Mouse (Mus musculus) hindbrain, embryonic 10.5 days (tissue): ENCODE data around the gene Amfr. TPM values are rescaled to one million over a fixed set of nuclear protein-coding genes. Genes with fewer than 3 reads are reported as not detected.
A peak's percentile ranks its signal among the peaks of the same experiment; 100 is the strongest.
"Not testable (repeated sequence)": the region's sequence is repeated elsewhere in the genome, so short reads cannot be mapped to it uniquely, and the experiment has no call there.

Experiments used
- DNase-seq: peaks from one replicate; pipeline ENCODE4 v3.0.0-alpha.2; 2017; ENCODE audit warnings: low spot score
- H3K27ac ChIP-seq: fragments of 300-500 bp; sonication (generic); 2 replicates; pipeline ENCODE4 v1.5.1; 2016; ENCODE audit warnings: mild to moderate bottlenecking, moderate library complexity
- H3K27me3 ChIP-seq: fragments of 300-500 bp; sonication (generic); 2 replicates; pipeline ENCODE4 v1.6.1; 2016; ENCODE audit warnings: mild to moderate bottlenecking; ENCODE audit not compliant: poor library complexity, insufficient read depth, severe bottlenecking
- H3K36me3 ChIP-seq: fragments of 300-500 bp; sonication (generic); 2 replicates; pipeline ENCODE4 v1.6.1; 2016; ENCODE audit warnings: mild to moderate bottlenecking, moderate library complexity
- H3K4me1 ChIP-seq: fragments of 300-500 bp; sonication (generic); replicated peaks from 2 replicates; pipeline ENCODE4 v1.6.1; 2016; ENCODE audit warnings: mild to moderate bottlenecking
- H3K4me3 ChIP-seq: fragments of 300-500 bp; sonication (generic); 2 replicates; pipeline ENCODE4 v1.5.1; 2016; ENCODE audit warnings: mild to moderate bottlenecking, moderate library complexity
- H3K9me3 ChIP-seq: fragments of 300-500 bp; sonication (generic); 2 replicates; pipeline ENCODE4 v1.6.1; 2016; ENCODE audit warnings: mild to moderate bottlenecking, moderate library complexity
- WGBS: fragments of 180-500 bp; shearing (Covaris S2); methylation state at CpG from one replicate; pipeline ENCODE4 v1.1.7; 2016; 5-methylcytosine and 5-hydroxymethylcytosine counted together
- polyA plus RNA-seq: library from polyadenylated mRNA; unstranded; fragments of >200 nt; fragmentation: Nextera tagmentation; extraction: Ambion mirVana; gene quantifications from 2 replicates; pipeline ENCODE4 v1.2.1, GENCODE M21; 2016

Gene Amfr
- 41.4 and 48.4 TPM in 2 replicates for polyA plus RNA-seq

DNA sequence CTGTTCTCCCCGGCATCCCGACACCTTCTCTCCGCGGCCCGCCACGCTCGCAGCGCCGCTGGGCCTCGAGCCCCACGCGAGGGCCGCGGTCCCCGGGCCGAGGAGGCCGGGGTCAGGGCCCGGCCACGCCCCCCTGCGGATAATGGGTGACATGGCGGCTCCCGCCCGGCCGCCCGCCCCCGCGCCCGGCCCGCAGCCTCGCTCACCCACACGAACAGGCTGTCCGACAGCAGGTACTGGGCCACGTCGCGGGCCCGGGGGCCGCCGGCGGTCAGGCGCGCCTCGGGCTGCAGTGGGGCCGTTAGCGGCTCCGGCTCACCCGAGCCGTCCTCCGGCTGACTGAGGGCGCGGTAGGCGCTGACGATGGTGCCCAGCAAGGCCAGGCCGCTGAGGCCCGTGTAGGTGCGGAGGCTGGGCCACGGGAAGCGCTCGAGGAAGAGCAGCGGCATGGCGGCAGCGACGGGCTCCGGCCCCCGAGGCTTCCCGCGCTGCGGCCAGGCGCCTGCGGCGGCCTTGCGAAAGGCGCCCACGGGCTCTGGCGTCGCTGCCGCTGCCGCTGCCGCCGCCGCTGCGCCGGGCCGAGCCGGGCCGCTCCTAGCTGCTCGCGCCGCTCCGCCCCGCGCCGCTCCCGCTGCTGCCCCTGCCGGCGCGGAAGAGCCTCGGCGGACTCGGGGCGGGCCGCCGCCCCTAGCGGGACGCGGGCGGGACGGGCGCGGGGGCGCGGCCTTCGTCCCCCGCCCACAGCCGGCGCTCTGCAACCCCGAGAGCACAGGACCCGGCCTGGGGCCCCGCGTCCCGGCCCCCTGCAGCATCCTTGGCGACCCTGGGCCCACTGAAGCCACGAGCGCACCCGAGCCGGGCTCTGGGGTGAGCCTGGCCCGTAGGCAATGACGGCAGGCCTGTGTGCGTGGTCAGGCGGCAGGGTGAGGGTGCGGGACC, at the start of gene Amfr:
Amfr (minus strand) TSS at position 830 of the 939 bp plus-strand sequence.
- peak within 1 kb of the TSS; percentile 98 for H3K27ac ChIP-seq
- H3K4me3 ChIP-seq: peak within 1 kb of the TSS; percentile 93
- H3K4me1 ChIP-seq: peaks cover 39% of the 10 kb centered on the region
- under 1% methylated on average over 130 of the region's 130 CpGs for WGBS
- H3K36me3 ChIP-seq: peaks cover 12% of the 10 kb centered on the region
- DNase-seq: peak; percentile 80
- no peaks in the 10 kb centered on the region for H3K27me3 ChIP-seq
- H3K9me3 ChIP-seq: no peaks in the 10 kb centered on the region

DNA sequence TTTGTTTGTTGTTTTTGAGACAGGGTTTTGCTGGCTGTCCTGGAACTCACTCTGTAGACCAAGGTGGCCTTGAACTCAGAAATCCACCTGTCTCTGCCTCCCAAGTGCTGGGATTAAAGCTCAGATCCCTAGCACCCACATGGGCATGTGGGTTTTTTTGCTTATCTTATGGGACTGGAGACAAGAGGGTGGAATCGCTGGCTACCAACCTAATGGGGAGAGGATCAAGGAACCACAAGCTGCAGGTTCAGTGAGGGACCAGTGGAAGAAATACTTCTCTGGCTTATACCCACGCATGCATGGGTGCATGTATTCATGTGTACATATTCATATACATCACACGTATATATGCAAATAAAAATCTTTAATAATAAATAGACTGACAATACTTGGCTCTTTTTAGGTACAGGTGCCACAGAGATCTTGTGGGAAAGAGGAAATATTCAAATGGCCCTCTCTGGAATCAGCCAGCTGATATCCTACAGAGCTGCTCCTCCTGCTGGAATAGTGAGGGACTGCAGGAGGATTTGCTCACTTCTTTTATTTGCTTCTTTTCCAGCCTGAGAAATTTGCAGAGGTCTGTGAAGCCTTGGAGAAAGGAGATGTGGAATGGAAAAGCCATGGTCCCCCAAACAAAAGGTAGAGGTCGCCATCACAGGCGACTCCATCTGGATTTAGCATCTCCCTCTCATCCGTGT, 44.7 kb upstream of the Amfr start:
- WGBS: 69% methylated on average over 6 of the region's 6 CpGs
- DNase-seq: peak; percentile 46

DNA sequence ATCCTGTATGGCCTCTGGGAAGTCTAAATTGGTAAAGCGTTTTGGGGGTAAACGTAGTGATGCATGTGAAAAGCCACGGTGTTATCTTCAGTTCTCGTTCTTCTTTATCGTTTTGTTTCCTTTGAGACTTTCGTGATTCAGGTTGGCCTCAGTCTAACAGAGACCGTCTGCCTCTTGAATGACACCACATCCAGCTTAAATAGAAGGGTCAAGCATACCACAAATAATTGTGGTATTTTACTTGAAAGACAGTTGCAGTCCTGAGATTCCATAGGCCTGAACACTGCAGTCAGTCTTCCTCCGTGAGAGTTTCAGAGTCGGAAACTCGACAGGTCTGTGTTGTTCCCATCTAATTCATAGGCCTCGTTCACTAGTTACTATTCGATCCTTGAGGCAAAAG, 40.1 kb upstream of the Amfr start:
- no peak for DNase-seq
- Histone ChIP-seq H3K27ac (no peak overlapping the region), H3K36me3 (peaks cover 53% of the 10 kb centered on the region), H3K4me1 (no peaks in the 10 kb centered on the region), H3K9me3 (no peaks in the 10 kb centered on the region), H3K4me3 (no peak overlapping the region), H3K27me3 (no peaks in the 10 kb centered on the region)
- 89% methylated on average over 12 of the region's 12 CpGs for WGBS

More for the DNA sequence above, 44.7 kb upstream of the Amfr start:
- Histone ChIP-seq H3K4me1 (no peaks in the 10 kb centered on the region), H3K27me3 (no peaks in the 10 kb centered on the region), H3K4me3 (no peak overlapping the region), H3K36me3 (peaks cover 86% of the 10 kb centered on the region), H3K9me3 (peaks cover 3% of the 10 kb centered on the region; the same call in 1 of the 2 replicates), H3K27ac (no peak overlapping the region)

DNA sequence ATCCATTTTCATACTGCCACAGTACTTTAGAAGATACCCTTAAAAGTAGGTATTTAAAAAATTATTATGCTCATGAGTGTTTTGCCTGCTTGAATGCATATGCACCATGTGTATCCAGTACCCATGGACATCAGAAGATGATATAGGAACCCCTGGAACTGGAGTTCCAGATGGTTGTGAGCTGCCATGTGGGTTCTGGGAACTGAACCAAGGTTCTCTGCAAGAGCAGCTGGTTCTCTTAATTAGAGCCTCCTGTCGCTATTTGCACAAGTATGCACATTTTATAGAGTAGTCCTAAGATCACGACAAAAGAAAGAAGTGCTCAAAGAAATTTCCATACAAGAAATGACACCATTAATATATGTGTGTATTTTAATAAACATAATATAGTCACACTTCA, 35.2 kb upstream of the Amfr start:
- no peak overlapping the region for H3K4me3 ChIP-seq
- no peak for DNase-seq
- H3K36me3 ChIP-seq: peaks cover 32% of the 10 kb centered on the region
- no peak overlapping the region for H3K27ac ChIP-seq
- H3K4me1 ChIP-seq: no peaks in the 10 kb centered on the region
- 91% methylated on average over 2 of the region's 2 CpGs for WGBS
- H3K27me3 ChIP-seq: no peaks in the 10 kb centered on the region
- H3K9me3 ChIP-seq: no peaks in the 10 kb centered on the region

DNA sequence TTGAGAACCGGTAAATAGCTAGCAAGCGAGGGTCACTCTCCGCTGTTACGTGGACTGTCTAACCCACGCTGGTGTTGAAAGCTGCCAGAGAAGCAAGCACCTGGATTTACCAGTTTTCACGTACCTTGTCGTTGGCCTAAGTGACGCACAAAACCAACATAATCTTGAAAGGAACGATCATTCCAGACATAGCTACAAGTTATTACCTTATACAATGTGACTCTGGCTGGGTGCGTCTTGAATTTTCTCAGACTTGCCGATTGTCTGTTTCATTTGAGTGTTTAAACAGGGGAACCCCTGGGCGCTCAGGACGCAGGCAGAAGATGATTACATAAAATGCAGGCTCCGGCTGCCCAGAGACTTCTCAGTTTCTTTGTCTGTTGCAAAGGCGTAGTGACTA, 25.2 kb upstream of the Amfr start:
- Histone ChIP-seq H3K27ac (0 out of 2 replicates have a peak overlapping the region, but pooled peaks have one; percentile 88), H3K27me3 (no peaks in the 10 kb centered on the region), H3K9me3 (no peaks in the 10 kb centered on the region), H3K4me3 (peak overlapping the region; percentile 86), H3K36me3 (peaks cover 8% of the 10 kb centered on the region), H3K4me1 (peaks cover 34% of the 10 kb centered on the region)
- 13% methylated on average over 15 of the region's 15 CpGs for WGBS
- DNase-seq: peak; percentile 7

DNA sequence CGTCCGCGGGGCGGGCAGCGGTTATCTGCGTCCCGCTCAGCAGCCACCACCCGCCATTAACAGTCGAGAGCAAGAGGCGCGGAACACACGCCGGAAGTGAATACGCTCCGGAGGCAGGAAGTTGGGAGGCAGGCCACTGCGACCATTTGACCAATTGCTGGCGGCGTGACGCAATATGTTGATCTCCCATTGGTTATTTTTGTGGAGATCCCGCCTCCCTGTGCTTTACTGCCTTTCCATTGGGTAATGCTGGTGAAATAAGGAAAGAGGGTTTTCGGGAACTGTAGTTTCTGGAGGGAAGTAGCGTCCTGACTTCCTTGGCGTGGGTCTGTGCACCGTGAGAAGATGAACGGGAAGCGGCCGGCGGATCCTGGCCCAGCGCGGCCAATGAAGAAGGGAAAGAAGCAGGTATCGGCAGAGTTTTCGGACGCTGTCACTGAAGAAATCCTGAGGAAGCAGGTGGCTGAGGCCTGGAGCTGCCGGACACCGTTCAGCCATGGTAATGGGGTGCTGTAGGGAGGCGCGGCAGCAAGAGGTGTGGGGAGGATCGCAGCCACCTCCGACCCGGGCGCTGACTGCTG, 24.4 kb upstream of the Amfr start, which contains the start of the genes Nudt21 and Ogfod1:
Nudt21 (minus strand) TSS at position 88 of the 581 bp plus-strand sequence.
Ogfod1 (plus strand) TSS at position 255 of the 581 bp plus-strand sequence.
- WGBS: under 1% methylated on average over 41 of the region's 41 CpGs
- Histone ChIP-seq H3K4me3 (peak within 1 kb of the TSS; percentile 86), H3K27ac (peak within 1 kb of the TSS; percentile 88), H3K9me3 (no peaks in the 10 kb centered on the region), H3K27me3 (no peaks in the 10 kb centered on the region), H3K4me1 (peaks cover 34% of the 10 kb centered on the region), H3K36me3 (peaks cover 7% of the 10 kb centered on the region; the same call in 1 of the 2 replicates)
- peak; percentile 96 for DNase-seq

DNA sequence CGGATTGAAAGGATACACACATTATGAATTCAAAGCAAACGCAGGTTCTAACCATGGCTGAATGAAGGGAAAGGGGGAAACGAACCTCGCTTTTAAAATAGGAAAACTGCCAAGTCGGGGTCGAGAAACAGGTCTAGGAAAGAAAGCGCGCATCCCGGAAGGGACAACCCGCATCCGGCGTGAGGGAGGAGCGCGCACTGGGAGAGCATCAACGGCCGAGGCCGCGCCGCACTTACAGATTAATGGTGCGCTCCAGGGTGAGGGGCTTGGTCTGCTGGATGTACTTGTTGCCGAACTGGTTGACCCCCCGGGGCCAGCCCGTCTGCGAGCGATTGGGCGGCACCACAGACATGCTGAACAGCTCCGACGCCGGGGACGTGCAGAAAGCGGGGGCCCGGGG, 23.9 kb upstream of the Amfr start:
- H3K4me1 ChIP-seq: peaks cover 34% of the 10 kb centered on the region
- H3K36me3 ChIP-seq: peaks cover 12% of the 10 kb centered on the region
- not testable (repeated sequence) for H3K9me3 ChIP-seq, H3K27me3 ChIP-seq
- H3K4me3 ChIP-seq: peak overlapping the region; percentile 86
- H3K27ac ChIP-seq: peak overlapping the region; percentile 88
- 0% methylated on average over 31 of the region's 32 CpGs for WGBS
- peak; percentile 79 for DNase-seq

DNA sequence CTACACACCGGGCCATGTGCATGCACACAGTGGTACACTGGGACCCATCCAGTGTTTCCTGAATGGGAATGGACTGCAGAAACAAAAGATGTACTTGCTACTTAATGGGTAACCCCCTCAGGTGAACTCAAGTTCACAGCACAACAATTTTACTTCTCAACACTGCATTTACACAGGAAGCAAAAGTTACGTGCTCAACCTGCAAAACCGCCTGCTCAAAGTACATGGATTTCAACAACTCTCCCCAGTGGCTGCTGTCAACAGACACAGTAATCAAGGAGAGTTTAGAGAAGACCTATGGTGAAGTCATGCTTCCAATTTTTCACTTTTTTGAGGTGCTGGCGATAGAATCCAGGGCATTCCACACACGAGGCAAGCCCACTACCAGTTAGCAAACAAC, 22.6 kb upstream of the Amfr start:
- Histone ChIP-seq H3K9me3 (no peaks in the 10 kb centered on the region), H3K4me3 (peak overlapping the region; percentile 86), H3K27ac (no peak overlapping the region), H3K27me3 (no peaks in the 10 kb centered on the region), H3K4me1 (peaks cover 34% of the 10 kb centered on the region), H3K36me3 (peaks cover 26% of the 10 kb centered on the region)
- 77% methylated on average over 5 of the region's 5 CpGs for WGBS
- DNase-seq: no peak

DNA sequence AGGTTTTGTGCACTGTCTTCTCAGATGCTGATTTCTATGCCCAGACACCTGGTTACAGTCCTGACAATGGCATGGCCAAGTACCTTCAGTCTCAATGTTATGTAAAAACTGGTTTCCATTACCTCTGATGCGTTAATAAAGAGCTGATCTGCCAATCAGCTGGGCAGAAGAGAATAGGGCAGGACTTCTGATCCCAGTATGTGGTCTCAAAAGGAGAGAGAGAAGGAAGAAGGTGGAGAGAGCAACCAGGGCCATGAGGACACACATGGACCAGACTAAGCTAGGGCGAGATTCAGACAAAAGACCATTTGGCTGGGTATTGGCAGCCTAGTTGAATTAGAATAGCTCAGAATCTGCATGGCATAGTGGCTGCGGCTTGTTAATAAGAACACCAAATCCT, 21.0 kb upstream of the Amfr start:
- peaks cover 34% of the 10 kb centered on the region for H3K4me1 ChIP-seq
- H3K9me3 ChIP-seq: no peaks in the 10 kb centered on the region
- no peak overlapping the region for H3K27ac ChIP-seq
- DNase-seq: no peak
- 62% methylated on average over 3 of the region's 3 CpGs for WGBS
- 0 out of 2 replicates have a peak overlapping the region, but pooled peaks have one; percentile 13 for H3K4me3 ChIP-seq
- no peaks in the 10 kb centered on the region for H3K27me3 ChIP-seq
- H3K36me3 ChIP-seq: peaks cover 36% of the 10 kb centered on the region

DNA sequence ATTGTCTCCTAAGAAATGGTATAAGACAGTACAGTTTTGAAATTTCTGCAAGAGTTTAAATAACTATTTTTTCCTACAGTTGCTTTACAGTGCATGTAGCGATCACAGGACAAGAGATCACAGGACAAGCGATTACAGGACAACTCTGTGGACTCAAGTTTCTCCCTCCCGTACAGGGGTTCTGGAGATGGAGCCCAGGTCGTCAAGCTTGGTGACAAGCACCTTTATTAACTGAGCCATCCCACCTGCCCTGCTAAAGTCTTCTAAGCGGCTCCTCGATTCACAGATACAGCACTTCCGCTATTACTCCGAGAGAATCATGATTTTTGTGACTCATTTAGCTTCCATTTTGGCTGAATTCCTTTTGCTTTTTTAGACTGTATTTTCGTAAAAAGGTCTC, 17.1 kb upstream of the Amfr start:
- H3K27me3 ChIP-seq: no peaks in the 10 kb centered on the region
- WGBS: 97% methylated on average over 9 of the region's 9 CpGs
- DNase-seq: no peak
- H3K36me3 ChIP-seq: peaks cover 75% of the 10 kb centered on the region
- H3K27ac ChIP-seq: no peak overlapping the region
- no peak overlapping the region for H3K4me3 ChIP-seq
- peaks cover 13% of the 10 kb centered on the region for H3K4me1 ChIP-seq
- no peaks in the 10 kb centered on the region for H3K9me3 ChIP-seq

DNA sequence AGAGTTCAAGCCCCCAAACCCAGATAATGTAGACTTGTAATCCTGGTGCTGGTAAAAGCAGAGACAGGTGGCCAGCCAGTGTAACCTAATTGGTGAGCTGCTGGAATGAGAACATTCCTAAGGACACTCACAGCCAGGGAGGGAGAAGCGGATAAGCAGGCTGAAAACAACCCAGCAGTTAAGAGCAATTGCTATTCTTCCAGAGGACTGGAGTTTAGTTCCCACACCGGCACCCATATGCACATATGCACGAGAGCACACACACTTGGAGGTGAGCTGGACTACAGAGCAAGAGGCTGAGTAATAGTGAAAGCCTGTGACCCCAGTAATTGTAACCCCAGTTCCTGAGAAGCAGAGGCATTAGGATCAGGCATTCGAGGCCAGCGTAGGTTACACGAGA, 11.3 kb upstream of the Amfr start:
- no peaks in the 10 kb centered on the region for H3K9me3 ChIP-seq
- no peak for DNase-seq
- 93% methylated on average over 6 of the region's 6 CpGs for WGBS
- H3K36me3 ChIP-seq: peaks cover 89% of the 10 kb centered on the region
- H3K4me3 ChIP-seq: no peak overlapping the region
- H3K4me1 ChIP-seq: no peaks in the 10 kb centered on the region
- no peak overlapping the region for H3K27ac ChIP-seq
- no peaks in the 10 kb centered on the region for H3K27me3 ChIP-seq

DNA sequence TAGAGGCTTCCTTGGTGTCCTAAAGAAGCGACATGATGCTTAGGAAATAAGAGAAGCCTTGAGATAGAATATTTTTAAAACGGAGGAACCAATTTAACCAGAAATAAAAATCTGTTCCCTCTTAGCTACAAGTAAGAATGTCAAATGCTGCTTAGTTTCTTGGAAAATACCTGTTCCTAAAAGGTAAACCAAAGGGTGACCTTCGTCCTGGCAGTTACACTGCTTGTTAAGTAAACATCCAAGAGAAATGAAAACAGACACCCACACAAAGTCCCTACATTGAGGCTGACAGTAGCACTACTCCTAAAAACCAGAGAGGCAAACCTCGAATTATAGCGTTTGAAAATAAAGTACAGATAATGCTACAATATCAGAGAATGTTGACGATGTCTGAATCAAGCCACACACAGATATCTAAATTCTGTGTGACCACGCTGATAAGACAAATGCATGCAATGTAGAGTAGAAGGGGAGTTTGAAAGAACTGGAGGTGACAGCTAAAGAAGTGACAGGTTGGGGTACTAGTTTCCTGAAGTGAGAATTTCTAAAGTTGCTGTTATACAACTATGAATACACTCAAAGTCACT, 477 bp upstream of the Amfr start:
- peak overlapping the region; percentile 98 for H3K27ac ChIP-seq
- no peaks in the 10 kb centered on the region for H3K27me3 ChIP-seq
- DNase-seq: no peak
- WGBS: 44% methylated on average over 7 of the region's 7 CpGs
- H3K36me3 ChIP-seq: peaks cover 10% of the 10 kb centered on the region
- peaks cover 39% of the 10 kb centered on the region for H3K4me1 ChIP-seq
- peak overlapping the region; percentile 93 for H3K4me3 ChIP-seq
- no peaks in the 10 kb centered on the region for H3K9me3 ChIP-seq
